Mouse (Mus musculus) intestine, embryonic 14.5 days (tissue): ENCODE results near the gene Nme3. TPM values are rescaled to one million over a fixed set of nuclear protein-coding genes. Genes with fewer than 3 reads are reported as not detected.

Source experiments
- ATAC-seq: fragments of 200-750 bp; cut with Nextera tagmentation; replicated peaks from 2 replicates; pipeline ENCODE4 v1.8.0; 2017; ENCODE audit warnings: low read depth, moderate number of reproducible peaks, moderate TSS enrichment, moderate library complexity; ENCODE audit not compliant: low FRiP score, low TSS enrichment
- DNase-seq: peaks from one replicate; pipeline ENCODE4 v3.0.0-alpha.2; 2018; ENCODE audit warnings: low spot score
- H3K27ac ChIP-seq: fragments of 300-500 bp; sonication (generic); 2 replicates; pipeline ENCODE4 v1.5.1; 2014; ENCODE audit warnings: low read depth, mild to moderate bottlenecking, control low read depth
- H3K27me3 ChIP-seq: fragments of 300-500 bp; sonication (generic); replicated peaks from 2 replicates; pipeline ENCODE4 v1.6.1; 2014; ENCODE audit warnings: low read length, control low read depth; ENCODE audit not compliant: control insufficient read depth, insufficient read depth
- H3K36me3 ChIP-seq: fragments of 300-500 bp; sonication (generic); 2 replicates; pipeline ENCODE4 v1.6.1; 2014; ENCODE audit warnings: low read length, control low read depth; ENCODE audit not compliant: control insufficient read depth, insufficient read depth
- H3K4me1 ChIP-seq: fragments of 300-500 bp; sonication (generic); replicated peaks from 2 replicates; pipeline ENCODE4 v1.6.1; 2014; ENCODE audit warnings: low read length, control low read depth, mixed read lengths; ENCODE audit not compliant: control insufficient read depth, insufficient read depth
- H3K4me2 ChIP-seq: fragments of 300-500 bp; sonication (generic); 2 replicates; pipeline ENCODE4 v1.6.1; 2014; ENCODE audit warnings: low read length
- H3K4me3 ChIP-seq: fragments of 300-500 bp; sonication (generic); 2 replicates; pipeline ENCODE4 v1.5.1; 2014; ENCODE audit warnings: low read depth, low read length, control low read depth, mixed read lengths
- H3K9ac ChIP-seq: fragments of 300-500 bp; sonication (generic); 2 replicates; pipeline ENCODE4 v1.6.1; 2014; ENCODE audit warnings: mild to moderate bottlenecking, low read length
- H3K9me3 ChIP-seq: fragments of 300-500 bp; sonication (generic); 2 replicates; pipeline ENCODE4 v1.6.1; 2016; ENCODE audit warnings: low read length, control low read depth; ENCODE audit not compliant: control insufficient read depth
- WGBS: fragments of 180-500 bp; shearing (Covaris S2); extraction: QIAGEN DNeasy Blood & Tissue Kit; methylation state at CpG from one replicate; pipeline ENCODE4 v1.1.7; 2014; 5-methylcytosine and 5-hydroxymethylcytosine counted together
- polyA plus RNA-seq: library from polyadenylated mRNA; unstranded; fragments of >200 nt; fragmentation: Nextera tagmentation; extraction: Ambion mirVana; gene quantifications from 2 replicates; pipeline ENCODE4 v1.2.1, GENCODE M21; 2014

The Nme3 gene
- polyA plus RNA-seq, 1 experiment from 2014 or later: 90.7 TPM

GRCm38 (mm10) chr17:24856589-24856988, 39.7 kb upstream of the Nme3 start:
- H3K9ac ChIP-seq: no peak overlapping the region
- no peaks in the 10 kb centered on the region for H3K9me3 ChIP-seq
- 87% methylated on average over 13 of the region's 13 CpGs for WGBS
- H3K4me3 ChIP-seq: no peak overlapping the region
- H3K4me2 ChIP-seq: no peak overlapping the region
- ATAC-seq (no peak), DNase-seq (no peak)
- 0 out of 2 replicates have a peak, but pooled peaks cover under 1% of the 10 kb centered on the region for H3K27me3 ChIP-seq
- peaks cover 39% of the 10 kb centered on the region for H3K36me3 ChIP-seq
- no peaks in the 10 kb centered on the region for H3K4me1 ChIP-seq
- H3K27ac ChIP-seq: no peak overlapping the region

GRCm38 (mm10) chr17:24857831-24858470, 38.3 kb upstream of the Nme3 start:
- H3K36me3 ChIP-seq: peaks cover 51% of the 10 kb centered on the region
- H3K9me3 ChIP-seq: no peaks in the 10 kb centered on the region
- H3K4me2 ChIP-seq: no peak overlapping the region
- H3K4me3 ChIP-seq: no peak overlapping the region
- ATAC-seq (no peak), DNase-seq (no peak)
- H3K27me3 ChIP-seq: no peaks in the 10 kb centered on the region
- no peak overlapping the region for H3K27ac ChIP-seq
- 86% methylated on average over 8 of the region's 8 CpGs for WGBS
- H3K9ac ChIP-seq: no peak overlapping the region
- no peaks in the 10 kb centered on the region for H3K4me1 ChIP-seq

- Histone ChIP-seq H3K9me3 (no peaks in the 10 kb centered on the region), H3K4me3 (no peak overlapping the region), H3K27me3 (no peaks in the 10 kb centered on the region), H3K9ac (no peak overlapping the region), H3K4me2 (no peak overlapping the region), H3K36me3 (peaks cover 47% of the 10 kb centered on the region), H3K4me1 (no peaks in the 10 kb centered on the region), H3K27ac (no peak overlapping the region)
- no peak for DNase-seq
- ATAC-seq: no peak
- WGBS: 92% methylated on average over 6 of the region's 6 CpGs
These were observed 37.3 kb upstream of the Nme3 start for GRCm38 (mm10) chr17:24858967-24859366.

- Histone ChIP-seq H3K4me3 (no peak overlapping the region), H3K9ac (no peak overlapping the region), H3K4me1 (no peaks in the 10 kb centered on the region), H3K27ac (no peak overlapping the region), H3K36me3 (peaks cover 41% of the 10 kb centered on the region), H3K4me2 (no peak overlapping the region), H3K27me3 (no peaks in the 10 kb centered on the region), H3K9me3 (no peaks in the 10 kb centered on the region)
- no peak for DNase-seq
- ATAC-seq: no peak
- 93% methylated on average over 8 of the region's 8 CpGs for WGBS
These were observed 36.2 kb upstream of the Nme3 start for GRCm38 (mm10) chr17:24860076-24860475.

- Histone ChIP-seq H3K36me3 (peaks cover 35% of the 10 kb centered on the region), H3K4me2 (no peak overlapping the region), H3K4me1 (no peaks in the 10 kb centered on the region), H3K27me3 (no peaks in the 10 kb centered on the region), H3K9me3 (no peaks in the 10 kb centered on the region), H3K9ac (no peak overlapping the region), H3K27ac (no peak overlapping the region), H3K4me3 (no peak overlapping the region)
- 97% methylated on average over 3 of the region's 3 CpGs for WGBS
- DNase-seq (no peak), ATAC-seq (no peak)
These were observed 34.5 kb upstream of the Nme3 start for GRCm38 (mm10) chr17:24861785-24862184.

- DNase-seq: no peak
- H3K4me1 ChIP-seq: no peaks in the 10 kb centered on the region
- no peaks in the 10 kb centered on the region for H3K9me3 ChIP-seq
- no peak within 1 kb of the TSS for H3K27ac ChIP-seq
- 91% methylated on average over 8 of the region's 8 CpGs for WGBS
- no peaks in the 10 kb centered on the region for H3K27me3 ChIP-seq
- ATAC-seq: no peak
- H3K4me3 ChIP-seq: no peak within 1 kb of the TSS
- no peak within 1 kb of the TSS for H3K4me2 ChIP-seq
- H3K36me3 ChIP-seq: peaks cover 28% of the 10 kb centered on the region
- no peak within 1 kb of the TSS for H3K9ac ChIP-seq
These were observed 30.5 kb upstream of the Nme3 start, which contains the start of gene Igfals for GRCm38 (mm10) chr17:24865776-24866175. Gene Igfals, plus strand, starts transcription at chr17:24865997.

GRCm38 (mm10) chr17:24867914-24868313, 28.4 kb upstream of the Nme3 start:
- DNase-seq (no peak), ATAC-seq (no peak)
- WGBS: 92% methylated on average over 10 of the region's 10 CpGs
- H3K27ac ChIP-seq: no peak overlapping the region
- H3K9me3 ChIP-seq: no peaks in the 10 kb centered on the region
- H3K4me2 ChIP-seq: no peak overlapping the region
- no peaks in the 10 kb centered on the region for H3K27me3 ChIP-seq
- no peak overlapping the region for H3K9ac ChIP-seq
- peaks cover 8% of the 10 kb centered on the region; the same call in 1 of the 2 replicates for H3K36me3 ChIP-seq
- H3K4me1 ChIP-seq: no peaks in the 10 kb centered on the region
- no peak overlapping the region for H3K4me3 ChIP-seq

- Histone ChIP-seq H3K27me3 (no peaks in the 10 kb centered on the region), H3K4me3 (no peak overlapping the region), H3K27ac (no peak overlapping the region), H3K4me2 (no peak overlapping the region), H3K36me3 (no peaks in the 10 kb centered on the region), H3K9ac (no peak overlapping the region), H3K4me1 (0 out of 2 replicates have a peak, but pooled peaks cover 5% of the 10 kb centered on the region), H3K9me3 (no peaks in the 10 kb centered on the region)
- ATAC-seq (no peak), DNase-seq (no peak)
- 46% methylated on average over 4 of the region's 4 CpGs for WGBS
These were observed 22.4 kb upstream of the Nme3 start for GRCm38 (mm10) chr17:24873695-24874404.

GRCm38 (mm10) chr17:24874405-24874745, 21.9 kb upstream of the Nme3 start:
- H3K4me3 ChIP-seq: no peak overlapping the region
- H3K9ac ChIP-seq: no peak overlapping the region
- ATAC-seq (no peak), DNase-seq (no peak)
- no peak overlapping the region for H3K27ac ChIP-seq
- H3K36me3 ChIP-seq: no peaks in the 10 kb centered on the region
- H3K4me2 ChIP-seq: no peak overlapping the region
- no peaks in the 10 kb centered on the region for H3K27me3 ChIP-seq
- 62% methylated on average over 1 of the region's 1 CpGs for WGBS
- no peaks in the 10 kb centered on the region for H3K9me3 ChIP-seq
- 0 out of 2 replicates have a peak, but pooled peaks cover 5% of the 10 kb centered on the region for H3K4me1 ChIP-seq
